Mouse (Mus musculus) kidney, postnatal 36 days (tissue): ENCODE data around the gene Slc48a1.

Source experiments
- DNase-seq, 2 experiments: peaks; one replicate each; pipeline ENCODE4 v3.0.0; 2021 to 2022; ENCODE audit warnings: mixed read lengths in 2 of 2

The Slc48a1 gene

DNA sequence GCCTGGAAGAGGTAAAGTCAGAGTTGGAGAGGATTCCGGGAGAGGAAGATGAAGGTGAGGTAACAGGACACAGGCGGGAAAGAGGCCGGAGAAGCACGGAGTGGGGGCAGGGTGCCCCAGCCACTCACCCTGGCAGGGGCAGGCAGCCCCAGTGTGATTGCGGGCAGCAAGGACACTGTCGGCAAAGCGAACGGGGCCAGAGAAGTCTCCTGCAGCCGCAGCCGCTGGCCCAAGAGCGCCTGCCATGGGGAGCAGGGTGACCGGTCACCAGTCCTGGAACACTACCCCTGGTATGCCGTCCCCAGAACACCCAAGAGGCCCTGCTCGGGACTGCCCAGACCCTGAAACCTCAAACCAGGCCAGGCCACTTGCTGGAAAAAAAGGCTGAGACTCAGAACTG, 30.2 kb downstream of the Slc48a1 start:
- no peak for DNase-seq

DNA sequence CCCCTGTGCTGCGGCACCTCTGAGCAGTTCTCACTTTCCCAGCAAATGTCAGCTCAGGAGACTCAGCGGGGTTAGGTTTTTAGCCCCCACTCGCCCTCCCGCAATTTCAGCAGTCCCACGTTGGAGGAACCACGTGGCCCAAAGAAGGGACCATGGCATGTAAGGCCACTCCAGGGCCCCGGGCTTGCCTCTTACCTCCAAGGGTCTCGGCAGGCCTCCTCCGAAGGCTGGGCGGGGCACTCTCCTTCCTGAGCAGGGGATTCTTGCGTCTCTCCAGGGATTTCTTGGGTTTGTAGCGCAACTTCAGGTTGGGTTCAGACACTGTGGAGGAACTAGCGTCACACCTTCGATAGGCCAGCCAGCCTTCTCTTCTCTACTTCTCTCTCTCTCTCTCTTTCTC, 30.9 kb downstream of the Slc48a1 start:
- no peak for DNase-seq

DNA sequence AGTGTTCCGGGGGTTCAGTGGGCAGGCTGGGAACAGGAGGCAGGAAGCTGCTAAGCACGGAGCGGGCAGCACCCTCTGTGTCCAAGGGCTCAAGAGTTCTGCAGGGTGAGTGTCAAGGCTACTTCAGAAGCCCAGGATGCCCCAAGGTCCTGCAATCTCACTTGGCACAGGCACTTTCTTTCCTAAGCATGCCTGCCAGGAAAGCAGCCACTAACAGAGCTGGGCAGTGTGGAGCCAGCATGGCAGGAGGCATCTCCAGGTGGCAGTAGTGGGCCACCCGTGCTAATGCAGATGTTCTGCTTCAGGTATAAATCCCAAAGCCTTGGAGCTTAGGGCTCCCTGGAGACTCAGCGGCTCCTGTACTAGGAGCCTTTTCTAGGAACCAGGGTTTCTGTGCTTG, 31.6 kb downstream of the Slc48a1 start:
- DNase-seq: peak; percentile 83 to 87

DNA sequence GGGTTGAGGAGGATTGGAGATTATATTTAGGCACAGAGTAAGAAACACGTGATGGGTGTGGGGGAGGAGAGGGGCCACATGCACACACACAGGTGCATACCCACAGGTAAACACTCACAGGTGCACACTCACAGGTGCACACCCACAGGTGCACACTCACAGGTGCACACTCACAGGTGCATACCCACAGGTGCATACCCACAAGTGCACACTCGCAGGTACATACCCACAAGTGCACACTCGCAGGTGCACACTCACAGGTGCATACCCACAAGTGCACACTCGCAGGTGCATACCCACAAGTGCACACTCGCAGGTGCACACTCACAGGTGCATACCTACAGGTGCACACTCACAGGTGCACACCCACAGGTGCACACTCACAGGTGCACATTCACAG, 32.1 kb downstream of the Slc48a1 start:
- no peak for DNase-seq

DNA sequence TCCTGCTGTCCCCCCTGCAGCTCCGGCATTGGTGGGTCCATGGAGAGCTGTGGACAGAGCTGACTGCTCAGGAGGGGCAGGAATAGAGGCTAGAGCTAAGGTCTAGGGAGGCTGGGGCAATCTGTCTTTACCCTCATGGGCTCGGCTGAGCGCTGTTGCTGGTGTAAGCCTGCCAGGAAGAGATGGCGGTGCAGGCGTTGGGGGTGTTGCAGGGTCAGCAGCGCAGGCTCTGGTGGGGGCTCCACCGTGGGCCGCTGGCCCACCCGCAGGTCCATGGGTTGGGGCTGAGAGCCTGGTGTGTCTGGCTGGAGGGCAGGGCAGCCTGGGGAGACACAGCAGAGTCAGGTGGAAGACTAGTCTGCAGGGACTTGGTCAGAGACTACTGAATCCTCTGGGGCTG, 33.0 kb downstream of the Slc48a1 start:
- no peak for DNase-seq

DNA sequence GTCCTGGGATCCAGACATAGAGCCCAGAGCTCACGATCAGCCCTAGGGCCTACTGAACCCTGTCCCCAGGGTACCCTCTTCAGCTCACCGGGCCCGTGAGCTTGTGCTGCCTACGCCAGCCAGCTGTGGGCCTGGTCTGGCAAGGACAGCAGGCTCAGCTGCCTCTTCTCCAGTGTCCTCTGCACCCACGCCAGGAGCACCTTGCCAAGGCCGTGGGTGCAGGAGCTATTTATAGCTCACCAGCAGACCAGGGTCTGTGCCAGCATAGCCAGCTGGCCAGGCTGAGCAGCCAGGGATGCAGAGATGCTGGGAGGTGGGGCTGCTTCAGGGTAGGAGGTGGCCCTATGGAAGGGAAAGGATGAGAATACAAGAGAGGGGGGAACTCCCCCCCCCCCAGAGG, 33.8 kb downstream of the Slc48a1 start:
- peak; percentile 87 to 90 for DNase-seq

DNA sequence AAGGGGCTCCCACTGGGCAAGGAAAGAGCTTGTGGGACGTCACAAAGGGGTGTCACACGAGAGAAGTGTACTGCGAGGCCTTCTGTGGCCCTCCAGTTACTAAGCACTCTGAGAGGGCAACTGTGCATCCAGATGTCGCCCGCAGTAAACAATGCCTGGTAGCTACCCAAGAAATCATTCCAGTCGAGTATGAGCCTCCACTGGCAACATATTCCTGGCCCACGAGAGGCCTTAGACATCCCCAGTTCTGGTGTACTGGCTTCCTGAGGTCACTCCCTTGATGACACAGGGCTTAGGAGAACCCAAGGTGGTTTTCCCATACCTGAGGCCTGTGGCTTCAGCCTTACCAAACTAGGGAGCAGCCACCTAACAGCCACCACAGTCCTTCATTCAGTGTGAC, 34.6 kb downstream of the Slc48a1 start:
- no peak for DNase-seq

DNA sequence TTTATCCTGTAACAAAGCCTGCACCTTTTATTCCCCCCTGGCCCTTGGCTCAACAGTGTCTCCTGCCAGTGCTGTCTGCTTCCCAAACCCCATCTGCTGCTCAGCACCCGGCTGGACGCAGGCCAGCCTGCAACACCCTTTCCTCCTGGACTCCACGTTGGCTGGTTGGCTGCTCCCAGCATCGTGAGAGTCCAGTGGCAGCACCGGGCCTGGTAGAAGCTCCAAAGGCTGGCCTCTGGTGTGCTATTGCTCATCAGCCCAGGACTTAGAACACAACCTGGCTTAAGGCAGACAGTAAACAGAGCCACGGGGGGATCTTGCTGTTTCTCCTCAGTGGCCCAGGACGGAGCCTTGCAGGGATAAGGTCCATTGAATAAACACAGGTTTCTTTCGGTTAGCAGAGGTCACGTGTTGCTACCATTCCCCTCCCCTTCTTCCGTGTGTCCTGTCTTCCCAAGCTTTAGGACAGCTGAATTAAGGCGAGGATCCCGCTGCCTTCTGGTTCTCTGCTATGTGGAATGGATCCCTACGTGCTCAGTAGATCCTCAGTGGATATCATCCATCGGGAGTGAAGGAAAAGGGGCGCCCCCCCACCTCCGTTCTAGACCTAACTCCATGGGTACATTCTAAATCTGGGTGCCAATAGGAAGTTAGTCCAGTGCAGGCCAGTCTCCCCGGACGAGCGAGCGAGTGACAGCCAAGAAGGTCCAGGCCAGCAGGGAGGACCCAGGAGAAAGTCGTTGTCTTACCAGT, 35.3 kb downstream of the Slc48a1 start:
- DNase-seq: peak; percentile 84 to 86

DNA sequence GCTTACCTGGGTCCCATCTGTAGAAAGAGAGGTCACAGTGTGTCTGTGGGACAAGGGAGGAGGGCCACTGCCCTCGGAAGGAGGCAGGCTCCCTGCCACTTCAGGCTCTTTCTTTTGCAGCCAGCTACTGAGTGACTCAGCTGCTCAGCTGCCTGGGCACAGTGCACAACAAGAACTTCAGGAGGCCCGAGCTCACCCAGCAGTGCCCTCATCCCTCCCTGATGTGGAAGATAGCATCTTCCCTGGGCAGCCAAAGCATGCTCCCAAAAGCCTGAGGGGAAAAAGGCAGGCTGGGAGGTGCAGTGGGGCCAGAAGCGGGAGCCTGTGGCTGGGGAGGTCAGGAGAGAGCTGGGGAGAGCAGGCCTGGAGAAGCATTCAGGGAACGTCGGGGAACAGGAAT, 36.4 kb downstream of the Slc48a1 start:
- DNase-seq: no peak

DNA sequence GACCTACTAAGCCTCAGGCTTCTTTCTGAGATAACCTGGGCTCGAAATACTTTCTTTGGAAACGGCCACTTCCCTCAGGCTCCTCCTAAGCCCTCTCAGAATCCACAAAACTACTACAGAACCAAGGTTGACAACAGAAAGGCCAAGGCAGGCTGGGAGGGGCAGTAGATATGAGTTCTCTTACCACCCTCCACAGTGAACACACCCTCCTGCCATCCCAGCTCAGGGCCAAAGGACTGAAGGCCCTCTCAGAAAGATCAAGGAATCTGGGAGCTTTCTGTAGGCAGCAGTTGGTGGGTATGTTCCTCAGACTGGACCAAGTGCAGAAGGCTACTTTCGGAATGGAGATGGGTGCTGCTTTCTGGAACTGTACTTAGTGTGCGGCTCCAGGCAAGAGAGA, 36.9 kb downstream of the Slc48a1 start:
- no peak for DNase-seq

DNA sequence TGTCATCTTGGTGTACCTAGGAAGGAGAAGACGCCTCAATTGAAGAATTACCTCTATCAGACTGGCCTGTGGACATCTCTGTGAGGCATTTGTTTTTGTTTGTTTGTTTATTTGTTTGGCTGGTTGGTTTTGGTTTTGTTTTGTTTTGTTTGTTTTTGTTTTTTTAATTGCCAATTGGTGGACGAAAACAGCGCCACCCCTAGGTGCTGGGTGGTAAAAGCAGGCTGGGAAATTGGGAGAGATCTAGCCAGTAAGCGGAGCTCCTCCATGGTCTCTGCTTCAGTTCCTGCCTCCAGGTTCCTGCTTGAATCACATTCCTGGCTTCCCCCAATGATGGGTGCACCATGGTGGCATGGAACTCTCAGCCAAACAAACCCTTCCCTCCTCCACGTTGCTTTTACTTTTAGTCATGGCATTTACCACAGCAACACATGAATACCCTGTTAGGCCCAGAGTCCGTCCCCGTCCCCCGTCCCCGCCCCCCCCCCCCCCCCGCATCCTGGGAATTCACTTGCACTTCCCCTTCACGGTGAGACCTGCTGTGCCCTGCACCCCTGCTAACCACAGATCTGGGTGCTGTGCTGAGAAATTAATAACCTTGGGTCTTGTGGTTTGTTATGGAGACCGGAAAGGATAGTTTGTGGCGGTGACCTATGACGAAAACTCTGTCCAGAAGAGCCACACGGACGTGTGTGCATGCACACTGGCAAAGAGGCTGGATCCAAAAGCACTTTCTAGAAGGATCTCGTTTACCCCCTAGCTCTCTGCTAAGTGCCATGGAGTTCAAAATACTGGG, 38.1 kb downstream of the Slc48a1 start:
- no peak for DNase-seq

DNA sequence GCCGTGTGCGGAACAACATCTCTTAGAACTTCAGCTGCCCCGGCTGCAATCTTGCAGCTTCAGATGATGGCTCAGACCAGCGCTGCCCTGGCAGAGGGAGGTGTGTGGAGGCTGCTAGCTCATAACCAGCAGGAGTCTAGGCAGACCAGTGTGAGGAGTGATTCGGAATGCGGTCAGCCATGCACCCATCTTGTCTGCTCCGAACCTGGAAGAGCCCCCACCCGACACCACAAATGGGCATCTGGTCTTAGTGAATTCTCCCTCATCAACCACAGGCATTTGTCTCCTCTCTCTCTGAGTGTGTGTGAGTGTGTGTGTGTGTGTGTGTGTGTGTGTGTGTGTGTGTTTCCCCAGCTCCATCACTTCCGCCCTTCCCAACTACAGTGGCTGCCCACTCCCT, 41.6 kb downstream of the Slc48a1 start:
- no peak for DNase-seq

DNA sequence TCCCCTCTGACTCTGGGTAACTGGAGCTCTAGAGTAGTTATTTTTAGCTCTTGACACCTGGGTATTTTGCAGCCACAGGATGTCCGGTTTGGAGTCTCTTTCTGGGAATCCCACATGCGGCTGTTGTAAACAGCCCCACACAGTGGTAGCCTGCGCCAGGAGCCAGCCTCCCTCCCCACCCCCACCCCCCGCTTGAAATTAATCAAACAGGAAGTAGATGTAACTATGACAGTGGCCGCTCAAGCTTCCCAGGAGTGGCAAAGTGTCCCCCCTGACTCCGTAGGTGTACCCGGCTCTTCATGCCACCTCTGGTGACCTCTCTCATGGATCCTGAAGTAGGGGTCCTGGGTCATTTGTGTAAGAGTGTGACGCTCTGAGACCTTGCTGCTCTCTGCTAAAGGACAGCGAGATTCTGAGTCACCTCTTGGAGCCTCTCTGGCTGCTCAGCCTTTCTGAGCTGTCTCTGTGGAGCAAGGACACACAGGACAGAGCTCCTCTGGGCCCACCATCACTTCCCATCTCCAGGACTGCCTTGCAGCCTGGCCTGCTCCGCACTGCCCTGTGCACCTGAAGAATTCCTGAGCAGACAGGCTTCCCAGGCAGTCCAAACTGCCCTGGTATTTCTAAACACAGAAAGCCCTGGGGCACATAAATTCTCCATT, 43.1 kb downstream of the Slc48a1 start:
- DNase-seq: peak; percentile 56 to 61

DNA sequence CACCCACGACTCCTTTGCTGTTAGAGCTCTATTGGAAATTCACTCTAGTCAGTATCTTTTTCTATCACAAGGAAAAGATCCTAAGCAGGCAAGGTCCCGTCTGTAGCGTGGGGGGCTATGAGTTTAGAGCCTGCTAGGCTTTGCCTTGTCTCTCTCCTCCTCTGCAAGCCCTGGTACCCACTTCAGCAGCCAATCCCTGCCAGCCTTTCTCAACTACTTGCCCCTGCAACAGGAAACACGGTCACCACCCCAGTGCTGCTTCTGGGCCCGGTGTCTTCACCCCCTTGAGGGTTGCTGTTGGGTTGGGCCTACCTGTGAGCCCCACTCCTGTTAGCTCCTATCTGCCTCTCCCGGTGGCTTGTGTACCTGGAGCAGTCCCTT, 43.7 kb downstream of the Slc48a1 start:
- DNase-seq: no peak

DNA sequence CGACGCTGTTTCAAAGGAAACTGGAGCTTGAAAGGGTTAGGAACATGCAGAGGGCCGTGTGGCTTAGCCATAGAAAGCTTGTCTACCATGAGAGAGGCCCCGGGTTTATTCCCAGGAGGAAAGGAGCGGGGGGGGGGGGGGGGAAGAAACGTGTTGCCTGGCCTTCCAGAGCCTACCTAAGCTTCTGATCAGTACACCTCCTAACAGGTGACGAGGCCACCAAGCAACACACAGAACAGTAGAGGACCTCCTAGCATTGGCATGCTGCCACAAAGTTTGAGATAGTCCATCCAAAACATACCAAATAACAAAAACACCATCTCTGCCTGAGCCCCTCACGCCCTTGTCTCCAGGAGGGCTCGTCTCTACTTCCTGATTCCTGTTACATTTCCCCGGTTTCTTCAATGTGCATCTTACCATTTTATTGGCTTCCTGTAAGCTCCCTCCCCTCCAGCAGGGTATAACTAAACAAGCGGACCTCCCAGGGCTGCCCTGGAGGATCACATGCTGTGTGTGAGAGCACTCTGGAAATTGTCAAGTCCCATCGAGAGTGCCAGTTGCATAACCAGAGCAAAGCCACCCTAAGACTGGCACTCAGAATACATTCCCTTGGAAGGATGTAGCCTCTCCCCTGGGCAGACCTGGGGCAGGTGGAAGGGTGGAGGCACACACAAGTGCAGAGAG, 44.4 kb downstream of the Slc48a1 start:
- peak in 1 of 2 experiments; percentile 49 for DNase-seq

DNA sequence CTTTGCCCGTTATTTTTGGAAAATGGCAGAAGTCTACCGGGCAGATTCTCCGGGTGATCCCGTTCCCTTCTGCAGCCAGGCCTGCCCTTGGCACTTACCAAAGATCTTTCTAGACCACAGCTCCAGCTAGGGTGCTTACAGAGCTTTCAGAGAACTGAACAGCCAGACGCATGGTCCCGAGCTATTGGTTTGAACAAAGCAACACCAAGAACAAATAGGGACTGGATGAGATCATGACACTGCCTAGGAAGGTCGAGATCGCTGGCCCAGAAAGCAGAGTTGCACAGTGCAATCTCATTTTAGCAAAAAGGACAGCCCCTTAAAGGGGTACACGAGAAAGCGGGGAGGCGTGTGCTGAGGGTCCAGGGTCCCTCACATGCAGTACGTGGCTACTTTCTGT, 45.2 kb downstream of the Slc48a1 start:
- no peak for DNase-seq

DNA sequence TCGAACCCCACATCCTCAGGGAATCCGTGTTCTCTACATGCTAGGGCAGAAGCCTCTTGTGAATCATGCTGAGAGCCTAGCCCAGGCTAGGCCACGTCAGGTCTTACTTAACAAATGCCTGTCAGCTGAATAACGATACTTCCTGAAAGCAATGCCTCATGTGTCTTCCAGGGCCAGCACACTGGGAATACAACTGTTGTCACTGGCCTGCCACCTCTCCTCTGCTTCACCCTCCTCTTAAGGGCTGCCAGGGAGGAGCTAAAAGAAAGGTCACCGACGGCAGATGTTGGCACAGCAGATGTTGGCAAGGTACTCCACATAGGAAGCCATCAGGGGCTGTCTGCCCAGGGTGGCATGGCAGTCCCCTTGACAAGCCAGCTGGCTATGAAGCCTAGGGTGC, 45.7 kb downstream of the Slc48a1 start:
- no peak for DNase-seq

DNA sequence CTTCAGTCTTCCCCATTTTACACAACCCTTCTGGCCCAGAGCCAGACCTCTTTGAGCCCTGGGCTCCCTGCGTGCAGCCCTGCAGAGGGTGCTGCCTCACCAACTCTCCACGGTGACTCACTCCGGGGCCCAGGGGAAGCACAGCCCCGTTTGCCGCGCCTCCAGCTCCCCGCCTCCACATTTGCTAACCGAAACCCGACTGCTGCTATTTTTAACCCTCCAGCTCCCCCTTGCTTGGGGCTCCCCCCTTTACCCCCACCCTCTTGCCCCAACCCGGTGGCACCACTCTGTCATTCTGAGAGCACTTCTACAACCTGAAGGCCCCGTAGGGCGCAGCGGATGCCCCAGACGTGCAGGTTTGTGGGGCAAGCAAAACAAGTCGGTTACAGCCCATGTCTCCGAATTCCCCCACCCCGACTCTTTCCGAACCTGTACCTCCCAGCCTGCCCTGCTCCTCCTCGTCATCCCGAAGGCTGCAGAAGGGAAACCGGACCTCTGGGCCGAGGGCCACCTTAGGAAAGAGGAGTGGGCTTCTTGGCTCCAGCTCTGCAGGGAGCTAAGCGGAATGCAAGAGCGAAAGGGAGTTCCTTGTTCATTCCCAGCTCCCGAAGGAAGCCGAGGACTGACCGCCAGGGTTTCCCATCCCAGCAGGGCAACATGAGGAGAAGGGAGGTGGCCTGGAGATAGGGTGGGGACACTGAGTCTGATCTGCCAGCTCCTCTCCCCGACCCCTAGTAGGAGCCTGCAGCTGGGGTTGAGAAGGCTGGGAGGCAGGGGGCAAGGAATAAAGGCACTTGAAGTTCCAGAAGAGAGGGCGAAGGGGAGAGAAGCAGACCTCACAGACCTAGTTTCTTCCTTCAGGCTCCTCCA, 47.0 kb downstream of the Slc48a1 start:
- peak; percentile 83 to 89 for DNase-seq

DNA sequence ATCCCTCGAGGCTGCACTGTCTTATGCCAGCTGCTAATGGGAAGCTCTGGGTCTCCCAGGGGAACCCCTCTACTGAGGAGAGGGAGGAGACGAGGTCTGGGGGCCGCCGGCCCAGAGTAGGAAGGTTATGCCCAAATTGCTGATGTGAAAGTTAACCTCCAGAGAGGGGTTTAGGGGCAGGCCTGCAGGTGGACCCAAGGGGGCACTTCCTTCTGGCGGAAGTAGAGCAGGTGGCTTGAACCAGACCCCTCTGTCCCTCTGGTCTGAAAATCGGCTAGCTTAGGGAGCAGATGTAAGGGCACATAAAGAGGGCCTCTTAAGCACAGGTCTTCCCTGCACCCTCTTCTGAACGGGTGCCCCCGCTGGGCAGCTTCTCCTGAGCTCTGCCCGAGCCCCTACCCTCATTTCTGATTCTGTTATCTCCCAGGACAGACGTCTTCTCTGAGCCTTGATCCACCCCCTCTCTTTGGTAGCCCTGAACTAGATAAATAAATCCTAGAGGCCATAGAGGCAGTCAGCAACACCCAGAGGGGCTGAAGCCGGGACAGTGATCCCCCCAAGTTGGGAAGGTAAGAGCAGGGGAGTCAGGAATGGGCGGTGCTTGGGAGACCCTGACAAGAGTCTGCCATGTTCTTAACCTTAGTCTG, 47.7 kb downstream of the Slc48a1 start:
- no peak for DNase-seq

DNA sequence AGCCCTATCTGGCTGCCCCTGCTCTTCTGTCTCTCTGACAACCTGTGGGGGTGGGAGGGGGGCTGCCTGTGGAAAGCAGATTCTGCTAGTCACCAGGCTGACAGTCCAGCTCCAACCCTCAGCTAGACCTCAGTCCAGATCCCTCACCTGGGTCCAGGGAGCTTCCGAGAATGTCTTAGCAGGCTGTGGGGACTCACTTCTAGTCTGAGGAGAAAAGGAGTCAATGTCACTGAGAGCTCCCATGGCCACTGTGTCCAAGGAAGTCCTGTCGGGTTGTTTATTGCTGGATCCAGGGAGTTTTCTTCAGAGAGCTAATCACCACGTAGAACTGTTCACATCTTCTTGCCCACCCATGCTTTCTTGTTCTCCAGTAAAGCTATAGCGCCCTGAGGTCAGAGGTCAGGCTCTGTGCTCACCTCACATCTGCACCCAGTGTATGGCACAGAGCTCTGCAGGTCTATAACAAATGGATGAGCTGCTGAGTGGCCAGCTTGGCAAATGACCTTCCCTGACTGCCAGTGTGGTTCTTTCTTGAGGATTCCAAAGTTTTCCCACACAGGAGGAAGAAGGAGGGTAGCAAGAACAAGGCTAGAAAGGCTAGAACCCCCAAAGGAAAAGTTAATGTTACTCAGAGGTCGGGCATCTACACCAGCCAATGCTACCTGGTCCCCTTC, 48.4 kb downstream of the Slc48a1 start:
- DNase-seq: no peak

DNA sequence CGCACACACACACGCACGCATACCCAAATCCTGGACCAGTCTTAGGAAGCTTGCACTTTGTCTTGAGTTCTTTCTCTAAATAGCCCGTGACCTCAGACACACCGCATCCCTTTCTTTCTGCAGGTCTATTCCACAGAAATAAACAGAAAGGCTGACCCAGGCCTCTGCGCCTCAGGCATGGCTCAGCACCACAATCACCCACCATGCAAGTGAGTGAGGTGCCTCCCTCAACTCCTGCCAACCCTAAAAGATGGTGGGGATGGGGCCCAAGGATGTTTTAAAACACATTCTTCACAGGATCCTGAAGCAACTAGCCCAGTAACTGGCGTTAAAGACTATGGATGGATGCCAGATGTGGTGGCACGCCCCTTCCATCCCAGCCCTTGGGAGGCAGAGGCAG, 49.1 kb downstream of the Slc48a1 start:
- no peak for DNase-seq
